Mouse (Mus musculus): ENCODE results near the gene Aip. TPM values are rescaled to one million over a fixed set of nuclear protein-coding genes. Genes with fewer than 3 reads are reported as not detected.
A peak's percentile ranks its signal among the peaks of the same experiment; 100 is the strongest.

Aip gene
- 53.9 and 61.6 TPM in 2 replicates for total RNA-seq (2017)

GRCm38 (mm10) chr19:4125741-4126696 is at the start of gene Aip:
Gene Aip (minus strand): TSS chr19:4125858.
- peak; percentile 73 for ATAC-seq (ENCODE audit: extremely low read depth, insufficient number of reproducible peaks, low FRiP score, poor library complexity, severe bottlenecking)

DNA sequence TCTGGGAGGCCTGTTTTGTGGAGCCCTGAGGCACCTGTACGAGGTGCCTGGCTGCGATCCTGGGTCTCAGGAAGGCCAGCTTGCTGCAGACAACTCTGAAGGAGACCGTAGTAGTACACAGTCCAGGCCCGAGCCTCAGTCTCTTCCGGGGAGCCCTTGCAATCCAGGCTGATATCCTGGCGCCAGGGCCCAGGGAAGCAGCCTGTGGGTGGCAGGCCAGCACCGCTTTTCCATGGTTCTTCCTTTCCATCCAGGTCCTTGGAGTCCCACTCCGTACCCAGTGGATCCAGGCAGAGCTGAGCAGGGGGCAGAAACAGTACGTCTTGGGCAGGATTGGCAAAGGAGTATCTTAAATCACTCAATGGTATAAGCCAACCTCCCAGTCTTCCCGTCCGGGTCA is 47.3 kb upstream of the Aip start:
- no peak for ATAC-seq (ENCODE audit: extremely low read depth, insufficient number of reproducible peaks, low FRiP score, poor library complexity, severe bottlenecking)

DNA sequence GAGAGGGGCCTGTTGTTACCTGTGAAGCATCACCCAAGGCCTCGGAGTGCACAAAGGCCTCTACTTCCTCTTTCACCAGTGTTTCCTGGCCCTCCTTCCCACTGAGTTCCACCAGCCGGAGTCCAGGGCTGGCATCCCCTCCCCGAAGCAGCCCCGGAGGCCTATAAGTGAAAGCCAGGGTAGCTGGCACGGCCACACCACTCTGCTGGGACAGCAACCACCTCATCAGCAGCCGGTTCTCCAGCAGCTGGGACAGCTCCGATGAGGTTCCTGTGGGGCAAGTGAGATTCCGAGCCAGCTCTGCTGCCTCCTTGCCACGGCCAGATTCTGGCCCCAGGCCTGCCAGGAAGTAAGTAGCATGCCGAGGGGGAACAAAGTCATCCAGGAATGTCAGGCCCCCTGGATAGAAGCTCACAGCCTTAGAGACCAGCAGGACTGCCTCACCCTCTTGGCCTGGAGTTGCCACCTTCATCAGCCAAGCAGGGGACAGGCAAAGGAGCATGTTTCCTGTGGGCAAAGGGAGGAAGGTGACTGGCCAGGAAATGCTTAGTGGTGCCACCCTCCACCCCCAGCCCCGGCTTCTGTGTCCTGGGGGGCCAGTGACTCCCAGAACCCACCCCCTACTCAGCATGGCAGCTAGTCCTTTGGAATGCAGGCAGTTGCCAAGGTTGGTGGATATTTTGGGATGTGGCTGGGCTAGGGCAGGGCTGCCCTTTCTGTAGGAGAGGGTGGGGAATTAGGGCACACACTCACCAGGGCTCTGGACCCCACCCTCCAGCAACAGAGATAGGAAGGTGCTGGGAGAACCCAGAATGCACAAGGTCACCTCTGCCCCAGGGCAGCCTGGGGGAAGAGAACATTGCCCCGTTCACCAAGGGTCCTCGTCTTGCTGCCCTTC is 46.0 kb upstream of the Aip start:
- peak; percentile 27 for ATAC-seq (ENCODE audit: extremely low read depth, insufficient number of reproducible peaks, low FRiP score, poor library complexity, severe bottlenecking)

- no peak for ATAC-seq (ENCODE audit: extremely low read depth, insufficient number of reproducible peaks, low FRiP score, poor library complexity, severe bottlenecking)
Measured at GRCm38 (mm10) chr19:4170723-4171392, 45.2 kb upstream of the Aip start.

GRCm38 (mm10) chr19:4169810-4170209 is 44.2 kb upstream of the Aip start:
- ATAC-seq (ENCODE audit: extremely low read depth, insufficient number of reproducible peaks, low FRiP score, poor library complexity, severe bottlenecking): no peak

- ATAC-seq (ENCODE audit: extremely low read depth, insufficient number of reproducible peaks, low FRiP score, poor library complexity, severe bottlenecking): peak; percentile 90
Measured at GRCm38 (mm10) chr19:4169378-4169784, 43.7 kb upstream of the Aip start.

- ATAC-seq (ENCODE audit: extremely low read depth, insufficient number of reproducible peaks, low FRiP score, poor library complexity, severe bottlenecking): no peak
Measured at GRCm38 (mm10) chr19:4166678-4167476, 41.2 kb upstream of the Aip start.

DNA sequence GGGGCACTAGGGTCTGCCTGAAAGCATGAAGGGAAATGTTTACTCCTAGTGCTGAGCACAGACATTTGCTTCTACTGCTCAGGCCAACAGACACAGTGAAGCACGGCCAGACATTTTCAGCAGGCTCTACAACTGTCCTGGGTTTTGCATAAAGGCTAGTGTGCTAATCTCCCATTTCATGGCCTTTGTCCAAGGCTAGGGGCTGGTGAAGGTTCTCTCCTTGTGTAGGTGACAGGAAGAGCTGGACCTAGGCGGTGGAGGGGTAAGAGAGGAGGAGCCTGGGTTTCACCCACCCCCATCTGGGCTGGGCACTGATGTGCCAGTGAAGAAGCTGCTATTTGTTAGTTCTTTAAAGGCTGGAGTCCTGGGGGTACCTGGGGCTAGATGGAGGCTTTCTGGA is 39.1 kb upstream of the Aip start:
- no peak for ATAC-seq (ENCODE audit: extremely low read depth, insufficient number of reproducible peaks, low FRiP score, poor library complexity, severe bottlenecking)

DNA sequence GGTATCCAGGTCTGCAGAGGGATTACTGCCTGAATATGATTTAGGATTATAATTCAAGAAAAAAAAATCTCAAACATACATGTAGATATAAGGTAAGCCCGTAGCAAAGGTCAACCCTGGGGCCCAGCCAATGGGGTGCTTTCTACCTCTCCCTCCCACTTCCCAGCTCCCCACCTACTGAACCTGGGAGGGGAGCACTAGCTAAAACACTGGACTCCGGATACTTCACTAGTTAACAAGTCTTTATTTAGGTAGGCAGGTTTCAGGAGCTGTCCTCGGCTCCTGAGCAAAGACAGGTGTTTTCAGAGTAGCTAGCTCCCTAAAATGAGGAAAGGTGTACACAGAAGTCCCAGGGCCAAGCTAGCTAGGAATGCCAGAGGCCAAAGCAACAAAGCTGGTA is 38.4 kb upstream of the Aip start:
- no peak for ATAC-seq (ENCODE audit: extremely low read depth, insufficient number of reproducible peaks, low FRiP score, poor library complexity, severe bottlenecking)

GRCm38 (mm10) chr19:4163543-4163887 is 37.9 kb upstream of the Aip start:
- no peak for ATAC-seq (ENCODE audit: extremely low read depth, insufficient number of reproducible peaks, low FRiP score, poor library complexity, severe bottlenecking)

- ATAC-seq (ENCODE audit: extremely low read depth, insufficient number of reproducible peaks, low FRiP score, poor library complexity, severe bottlenecking): peak; percentile 87
Measured at GRCm38 (mm10) chr19:4162646-4163542, 37.2 kb upstream of the Aip start, which contains the start of gene Rps6kb2. Gene Rps6kb2 (minus strand): TSS chr19:4163354.

DNA sequence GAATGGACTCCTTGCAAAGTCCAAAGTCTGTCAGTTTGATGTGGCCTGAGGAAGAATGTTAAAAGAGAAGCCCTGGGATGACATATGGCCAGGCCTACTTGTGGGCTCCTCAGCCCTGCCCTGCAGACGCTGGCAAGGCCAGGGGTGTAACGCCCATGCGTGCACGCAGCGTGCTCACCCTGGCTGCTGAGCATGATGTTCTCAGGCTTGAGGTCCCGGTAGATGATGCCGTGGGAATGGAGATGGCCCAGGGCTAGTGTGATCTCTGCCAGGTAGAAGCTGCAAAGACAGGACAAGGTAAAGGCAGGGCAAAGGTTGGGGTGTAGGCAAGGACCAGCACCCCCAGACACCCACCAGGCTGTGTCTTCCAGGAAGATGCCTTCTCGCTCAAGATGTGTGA is 33.4 kb upstream of the Aip start:
- ATAC-seq (ENCODE audit: extremely low read depth, insufficient number of reproducible peaks, low FRiP score, poor library complexity, severe bottlenecking): no peak

DNA sequence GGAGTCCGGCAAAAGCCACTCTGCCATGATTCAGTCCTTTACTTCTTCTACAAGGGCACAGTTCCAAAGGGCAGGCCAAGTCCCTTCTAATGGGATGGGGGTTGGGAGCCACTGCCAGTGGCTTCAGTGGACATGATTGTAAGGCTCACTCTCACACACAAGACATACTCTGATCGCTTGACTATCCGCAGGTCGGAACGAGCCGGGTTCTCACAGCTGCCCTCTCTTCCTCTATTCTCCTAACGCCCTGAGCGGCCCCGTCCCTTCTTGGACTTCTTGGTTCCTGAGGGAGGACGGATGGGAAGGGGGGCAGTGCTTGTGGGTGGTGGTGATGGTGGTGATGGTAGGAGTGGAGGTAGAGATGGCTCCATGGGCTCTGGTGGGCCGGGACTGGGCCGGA is 31.1 kb upstream of the Aip start:
- ATAC-seq (ENCODE audit: extremely low read depth, insufficient number of reproducible peaks, low FRiP score, poor library complexity, severe bottlenecking): no peak

DNA sequence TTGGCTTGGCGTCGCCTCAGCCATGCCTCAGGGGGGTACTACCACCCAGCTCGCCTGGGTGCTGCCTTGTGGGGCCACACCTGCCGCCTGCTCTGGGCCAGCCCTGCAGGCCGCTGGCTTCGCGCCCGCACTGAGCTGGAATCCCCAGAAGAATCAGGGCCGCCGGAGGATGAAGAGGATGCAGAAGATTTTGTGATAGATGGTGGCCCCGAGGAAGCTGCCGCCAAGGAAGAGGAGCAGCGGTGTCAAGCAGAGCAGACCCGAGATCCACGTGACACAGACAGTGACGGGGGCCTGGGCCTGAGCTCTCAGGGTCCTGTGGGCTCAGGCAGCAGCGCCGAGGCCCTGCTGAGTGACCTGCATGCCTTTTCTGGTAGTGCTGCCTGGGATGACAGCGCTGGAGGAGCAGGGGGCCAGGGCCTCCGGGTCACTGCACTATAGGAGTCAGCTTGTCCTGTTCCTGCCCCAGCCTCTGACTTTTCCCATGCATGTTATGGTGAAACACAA is 30.5 kb upstream of the Aip start:
- ATAC-seq (ENCODE audit: extremely low read depth, insufficient number of reproducible peaks, low FRiP score, poor library complexity, severe bottlenecking): no peak

- ATAC-seq (ENCODE audit: extremely low read depth, insufficient number of reproducible peaks, low FRiP score, poor library complexity, severe bottlenecking): peak; percentile 40
Measured at GRCm38 (mm10) chr19:4155223-4156072, 29.8 kb upstream of the Aip start.

DNA sequence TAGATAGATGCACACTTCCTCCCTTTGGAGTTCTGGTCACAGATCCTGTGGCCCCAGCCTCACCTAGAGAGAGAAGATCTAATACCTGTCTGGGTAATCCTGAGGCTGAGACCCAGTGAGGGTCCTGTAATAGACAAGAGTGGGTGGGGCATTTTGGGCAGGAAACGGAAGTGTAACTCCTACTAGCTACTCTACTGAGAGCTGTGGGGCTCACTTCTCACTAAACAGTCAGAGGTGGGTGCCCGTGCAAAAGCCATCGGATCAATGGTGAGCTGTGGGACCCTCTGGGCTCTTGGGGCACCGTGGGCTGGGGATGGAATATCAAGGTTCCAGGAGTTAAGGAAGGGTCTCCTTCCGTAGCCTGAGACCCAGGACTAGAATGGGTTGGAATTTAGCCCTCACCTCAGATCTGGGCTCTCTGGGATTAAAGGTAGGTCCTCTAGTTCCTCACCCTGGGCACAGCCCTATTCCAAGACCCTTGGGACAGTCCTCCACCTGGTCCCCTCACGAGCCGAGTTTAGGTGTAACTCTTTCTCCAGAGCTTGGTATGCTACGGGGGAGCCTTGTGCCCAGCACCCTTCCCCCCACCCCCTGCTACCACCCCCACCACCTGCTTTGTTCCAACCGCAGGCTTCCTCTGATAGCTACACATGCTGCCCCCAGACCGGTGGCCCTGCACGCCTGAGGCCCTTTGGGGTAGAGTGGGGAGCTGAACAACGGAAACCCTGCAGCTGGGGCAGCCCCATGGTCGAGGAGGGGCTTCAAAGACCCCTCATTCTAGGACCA is 29.0 kb upstream of the Aip start:
- ATAC-seq (ENCODE audit: extremely low read depth, insufficient number of reproducible peaks, low FRiP score, poor library complexity, severe bottlenecking): peak; percentile 32; the same call in 1 of the 2 replicates
